Mouse (Mus musculus): ENCODE data around the gene Tecr.

Gene Tecr

DNA sequence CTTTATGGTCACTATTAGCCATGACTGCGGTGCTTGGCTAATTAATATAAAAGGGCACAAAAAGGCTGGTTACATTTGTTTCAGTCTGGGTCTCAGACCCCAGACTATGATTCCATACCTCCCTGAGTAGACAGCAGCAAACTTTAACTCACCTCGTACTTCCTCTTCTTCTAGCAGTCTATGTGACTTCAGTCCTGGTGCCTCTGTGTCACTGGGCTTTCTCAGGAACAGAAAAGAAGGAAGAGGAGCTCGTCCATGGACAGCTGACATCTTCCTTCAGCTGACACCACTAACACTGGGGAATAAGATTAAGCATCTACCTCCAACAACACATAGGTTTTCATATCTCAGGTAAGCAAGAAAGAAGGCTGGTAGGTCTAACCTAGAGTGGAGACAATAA lies 72.0 kb downstream of the Tecr start, which contains the start of gene Olfr370:
Gene Olfr370 (plus strand): TSS at position 45 of the 400 bp plus-strand sequence.
- no peak for DNase-seq

DNA sequence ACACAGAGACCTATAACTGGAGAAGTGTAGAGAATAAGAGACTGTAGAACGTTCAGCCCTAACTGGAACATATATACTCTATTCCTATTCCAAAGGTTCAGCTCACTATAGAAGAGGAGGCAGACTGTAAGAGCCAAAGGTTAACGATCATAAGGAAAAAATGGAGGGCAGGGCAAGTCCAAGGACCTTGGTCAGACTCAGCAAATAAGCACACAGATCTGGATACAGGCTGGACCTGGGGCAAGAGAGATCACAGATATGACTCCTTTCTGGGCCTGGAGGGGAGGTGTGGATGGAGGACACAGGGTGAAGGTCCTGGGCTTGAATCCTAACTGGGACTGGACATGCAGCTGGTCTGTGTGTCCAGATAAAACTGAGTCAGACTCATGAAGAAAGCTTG lies 73.0 kb downstream of the Tecr start:
- no peak for DNase-seq

Data from retina, postnatal 1 day (tissue).